Mouse (Mus musculus) 416B (cell line): ENCODE results near the gene Faim.

Source experiments
- DNase-seq: peaks from one replicate; pipeline ENCODE4 v3.0.0; 2011; ENCODE audit warnings: low read depth

The Faim gene

DNA sequence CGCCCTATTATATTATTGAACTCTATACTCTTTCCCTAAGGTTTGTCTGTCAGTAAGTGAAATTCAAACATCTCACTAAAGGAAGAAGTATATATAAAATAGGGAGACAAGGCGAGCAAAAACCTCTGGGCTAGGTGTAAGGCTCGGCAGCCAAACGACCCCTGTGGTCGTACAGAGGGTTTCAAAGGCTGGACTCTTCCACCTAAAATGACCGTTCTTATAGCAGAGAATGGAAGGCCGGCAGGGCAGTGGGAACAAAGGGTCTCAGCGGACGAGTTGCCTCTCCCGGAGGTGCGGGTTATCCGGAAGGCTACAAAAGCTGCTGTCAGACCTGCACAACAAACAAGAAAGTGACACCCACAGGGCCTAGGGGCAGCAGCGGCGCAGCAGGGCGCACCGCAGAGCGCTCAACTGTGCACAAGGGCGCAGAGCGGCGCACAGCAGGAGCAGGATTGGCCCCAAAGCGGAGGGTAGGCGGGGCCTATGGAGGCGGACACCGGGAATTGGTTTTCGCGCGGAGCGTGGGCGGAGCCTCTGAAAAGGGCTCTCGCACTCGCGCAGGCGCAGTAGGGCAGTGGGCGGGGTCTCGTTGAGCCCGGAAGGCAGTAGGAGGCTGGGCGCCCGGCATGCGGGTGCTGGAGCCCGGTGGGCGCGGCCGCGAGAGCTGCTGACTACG, at the start of gene Faim:
Faim (plus strand) TSS at position 574 of the 676 bp plus-strand sequence.
- DNase-seq: peak; percentile 95

GRCm38 (mm10) chr9:98939290-98939689, 46.9 kb upstream of the Faim start:
- DNase-seq: peak; percentile 22

DNA sequence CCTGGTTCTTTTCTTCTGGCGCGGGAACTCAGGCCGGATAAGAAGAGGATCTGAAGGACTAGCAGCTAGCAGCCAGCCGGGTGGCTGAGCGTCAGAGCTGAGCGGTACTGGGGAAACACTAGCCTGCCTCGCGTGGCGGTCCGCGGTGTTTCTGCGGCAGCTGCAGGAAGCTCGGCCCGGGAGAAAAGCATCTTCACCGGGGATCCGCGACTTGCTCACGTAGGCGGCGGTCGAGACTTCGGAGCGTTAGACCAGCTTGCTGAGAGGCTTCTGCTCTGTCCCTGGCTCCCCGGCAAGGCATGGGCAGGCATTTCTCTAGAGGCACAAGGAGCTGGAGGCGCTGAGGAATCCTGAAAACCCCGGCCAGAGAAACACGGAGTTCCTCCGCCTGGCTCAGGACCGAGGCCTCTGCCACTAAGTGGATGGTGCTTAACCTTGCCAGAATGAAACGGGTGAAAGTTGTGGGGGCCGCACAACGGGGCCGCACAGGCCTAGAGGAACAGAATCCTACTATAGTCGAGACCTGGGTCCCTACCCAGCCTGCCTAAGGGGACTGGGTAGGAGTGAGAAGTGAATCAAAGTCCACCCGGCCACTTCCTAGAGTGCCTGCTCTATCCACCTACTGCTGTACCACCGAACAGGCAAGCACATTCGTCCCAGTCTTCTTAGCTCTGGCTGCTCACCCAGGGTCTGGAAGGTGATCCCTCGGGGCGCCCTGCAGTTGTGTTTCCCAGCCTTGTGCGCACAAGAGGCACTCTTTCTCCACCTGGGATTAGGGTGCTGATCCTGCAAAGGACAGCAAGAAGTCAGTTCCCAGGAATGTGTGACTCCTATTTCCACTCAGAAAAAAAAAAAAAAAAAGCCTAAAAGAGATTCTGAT, 33.8 kb upstream of the Faim start:
- no peak for DNase-seq

- no peak for DNase-seq
Observed at GRCm38 (mm10) chr9:98953291-98953690, 32.9 kb upstream of the Faim start.

DNA sequence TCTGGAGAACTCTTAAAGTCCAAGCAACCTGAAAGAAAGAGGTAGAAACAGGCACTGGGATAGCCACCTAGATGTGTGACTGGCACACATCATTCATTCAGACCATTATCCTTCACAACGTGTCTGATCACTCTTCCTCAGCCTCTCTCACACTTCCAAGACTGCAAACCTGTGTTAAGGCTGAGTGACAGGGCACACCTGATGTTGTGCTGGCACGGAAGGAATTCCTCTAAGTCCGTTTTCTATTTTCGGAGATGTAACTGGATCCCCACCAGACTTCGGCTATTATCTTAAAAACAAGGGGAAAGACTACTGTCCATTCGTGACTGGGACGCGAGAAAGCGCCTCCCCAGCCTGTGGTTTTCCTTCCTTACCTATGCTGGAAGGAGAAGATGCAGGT, 32.3 kb upstream of the Faim start:
- DNase-seq: no peak

GRCm38 (mm10) chr9:98954391-98955102, 31.6 kb upstream of the Faim start:
- DNase-seq: no peak

GRCm38 (mm10) chr9:98955103-98955715, 31.0 kb upstream of the Faim start, which contains the start of gene Foxl2:
Gene Foxl2 (plus strand): TSS chr9:98955288.
- DNase-seq: no peak

DNA sequence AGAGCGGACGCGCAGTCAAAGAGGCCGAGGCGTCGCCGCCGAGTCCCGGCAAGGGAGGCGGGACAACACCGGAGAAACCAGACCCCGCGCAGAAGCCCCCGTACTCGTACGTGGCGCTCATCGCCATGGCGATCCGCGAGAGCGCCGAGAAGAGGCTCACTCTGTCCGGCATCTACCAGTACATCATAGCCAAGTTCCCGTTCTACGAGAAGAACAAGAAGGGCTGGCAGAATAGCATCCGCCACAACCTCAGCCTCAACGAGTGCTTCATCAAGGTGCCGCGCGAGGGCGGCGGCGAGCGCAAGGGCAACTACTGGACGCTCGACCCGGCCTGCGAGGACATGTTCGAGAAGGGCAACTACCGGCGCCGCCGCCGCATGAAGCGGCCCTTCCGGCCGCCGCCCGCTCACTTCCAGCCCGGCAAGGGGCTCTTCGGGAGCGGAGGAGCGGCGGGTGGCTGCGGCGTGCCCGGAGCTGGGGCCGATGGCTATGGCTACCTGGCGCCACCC, 30.4 kb upstream of the Faim start:
- DNase-seq: no peak

- no peak for DNase-seq
Observed at GRCm38 (mm10) chr9:98956591-98957381, 29.4 kb upstream of the Faim start.

DNA sequence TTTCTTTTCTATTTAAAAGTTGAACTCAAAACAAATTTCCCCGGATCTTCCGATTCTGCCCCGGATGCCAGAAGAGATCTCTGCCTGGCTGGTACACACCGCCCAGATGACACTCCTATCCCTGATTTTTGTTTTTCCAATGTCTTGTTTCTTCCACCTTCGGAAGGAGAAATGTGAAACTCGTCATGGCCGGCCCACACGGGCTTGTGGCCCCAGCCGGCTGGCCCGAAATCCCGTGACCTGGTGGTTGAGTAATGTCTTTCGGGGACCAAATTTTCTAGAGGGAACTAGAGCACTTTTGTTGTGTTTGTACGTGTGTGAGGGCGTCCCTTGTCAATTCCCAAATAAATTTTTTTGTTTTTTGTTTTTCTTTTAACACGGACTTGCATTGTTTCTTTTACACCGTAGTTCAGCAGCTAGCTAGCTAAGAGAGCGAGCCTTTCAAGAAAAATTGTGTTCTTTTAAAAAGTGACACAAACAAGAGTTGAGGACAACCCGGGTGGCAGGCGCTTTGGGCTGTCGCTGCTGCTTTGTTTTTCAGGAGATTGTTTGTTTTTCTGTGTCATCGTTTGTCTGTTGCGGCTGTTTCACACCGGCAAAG, 28.3 kb upstream of the Faim start:
- DNase-seq: no peak

DNA sequence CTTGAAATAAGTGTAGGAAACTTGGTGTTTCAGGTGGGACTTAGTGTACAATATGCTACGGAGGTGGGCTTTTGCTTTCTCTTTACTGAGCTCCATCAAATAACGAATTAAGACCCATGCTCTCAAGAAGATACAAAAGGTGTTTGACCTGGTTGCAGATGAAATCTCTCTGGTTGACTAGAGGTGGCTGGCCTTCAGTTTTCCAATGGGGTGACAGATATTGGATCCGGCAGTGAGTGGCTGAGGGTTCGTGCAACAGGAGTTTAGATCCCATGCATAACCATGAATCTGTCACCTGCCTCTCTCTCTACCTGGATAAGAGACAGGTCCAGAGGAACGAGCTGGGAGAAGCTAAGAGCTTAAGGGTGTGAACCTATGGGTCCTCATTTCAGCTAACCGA, 27.5 kb upstream of the Faim start:
- no peak for DNase-seq

DNA sequence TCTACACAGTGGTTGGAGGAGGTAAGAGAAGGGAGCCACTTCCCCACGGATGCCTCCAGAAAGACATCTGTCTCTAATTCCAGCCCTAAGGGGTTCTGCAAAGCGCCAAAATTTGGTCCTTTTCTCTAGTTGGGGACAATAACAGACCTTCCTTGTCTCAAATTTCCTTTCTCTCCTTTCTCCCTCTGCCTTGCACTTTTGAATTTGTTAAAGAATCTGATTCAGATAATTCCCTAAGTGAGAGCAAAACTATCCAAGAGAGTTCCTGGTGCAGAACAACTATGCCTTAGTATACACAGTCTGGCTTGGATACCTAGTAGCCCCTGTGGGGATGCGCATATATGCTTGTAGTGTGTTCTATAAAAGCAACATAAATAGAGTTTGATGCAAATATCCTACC, 26.3 kb upstream of the Faim start:
- no peak for DNase-seq

- DNase-seq: peak; percentile 11
Observed at GRCm38 (mm10) chr9:98960348-98960747, 25.8 kb upstream of the Faim start.

- DNase-seq: no peak
Observed at GRCm38 (mm10) chr9:98961591-98962477, 24.3 kb upstream of the Faim start.

DNA sequence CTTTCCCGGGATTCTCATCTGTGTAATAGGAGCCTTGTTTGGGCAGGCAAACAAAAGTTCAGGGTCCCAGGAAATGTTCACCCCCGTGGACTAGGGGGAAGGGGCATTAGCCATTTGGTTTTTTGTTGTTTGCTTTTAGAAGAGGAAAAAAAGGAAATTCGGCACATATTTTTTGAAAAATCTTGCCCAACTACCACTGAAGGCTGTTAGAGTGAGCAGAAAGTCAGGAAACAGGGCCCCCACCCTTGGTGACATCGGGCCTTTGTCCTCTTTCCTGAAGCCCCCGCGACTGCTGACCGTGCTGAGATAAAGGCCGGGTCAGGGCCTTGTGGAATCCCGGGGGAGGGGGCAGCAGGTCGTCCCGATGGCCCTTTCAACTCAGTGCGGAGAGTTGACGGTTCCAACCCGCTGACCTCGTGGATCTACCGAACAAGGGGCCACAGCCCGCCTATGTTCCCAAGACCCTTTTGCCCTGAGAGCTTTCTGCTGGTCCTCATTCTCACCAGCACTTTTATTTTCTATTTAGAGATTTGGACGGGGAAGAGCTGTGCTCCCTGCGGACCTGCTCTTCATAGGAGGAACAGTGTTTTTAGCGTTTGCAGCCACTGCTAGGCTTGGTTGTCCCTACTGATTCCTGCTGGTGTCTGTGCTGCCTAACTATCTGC, 23.6 kb upstream of the Faim start:
- DNase-seq: no peak

DNA sequence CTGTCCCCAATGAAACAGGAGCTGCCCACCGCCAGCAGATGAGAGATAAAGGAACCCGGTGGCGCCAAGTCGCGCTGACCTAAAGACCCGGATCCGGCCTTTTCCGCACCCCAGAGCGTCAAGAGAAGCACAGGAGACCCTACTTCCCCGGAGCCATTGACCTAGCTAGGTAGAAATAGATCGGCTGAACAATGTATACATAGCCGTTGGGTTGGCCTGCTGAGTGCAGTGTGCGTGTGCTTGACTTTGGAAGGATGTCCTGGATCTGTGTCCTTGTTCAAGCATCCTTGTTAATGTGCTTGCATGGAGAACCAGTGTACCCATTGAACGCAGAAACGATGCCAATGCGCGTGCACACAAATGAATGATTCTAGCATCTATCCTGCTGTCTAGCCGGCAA, 22.5 kb upstream of the Faim start:
- DNase-seq: no peak

DNA sequence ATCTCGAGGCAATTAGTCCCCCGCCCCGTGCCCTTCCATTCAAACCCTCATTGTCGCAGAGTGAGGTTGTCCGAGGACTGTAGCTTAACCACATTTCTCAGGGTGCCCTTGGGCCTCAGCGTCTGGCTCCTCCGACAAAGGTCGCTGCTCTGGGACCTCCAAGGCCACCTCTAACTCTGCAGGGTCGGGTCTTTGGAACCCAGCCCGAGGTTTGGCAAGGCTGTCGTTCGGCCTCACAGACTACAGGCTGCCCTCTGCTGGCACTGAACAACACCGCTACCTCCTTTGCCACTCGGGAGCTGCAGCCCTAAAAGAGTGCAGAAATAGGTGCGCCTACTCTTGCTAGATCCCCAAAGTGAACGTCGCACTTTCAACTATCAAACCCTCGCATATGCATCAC, 21.1 kb upstream of the Faim start:
- DNase-seq: no peak

DNA sequence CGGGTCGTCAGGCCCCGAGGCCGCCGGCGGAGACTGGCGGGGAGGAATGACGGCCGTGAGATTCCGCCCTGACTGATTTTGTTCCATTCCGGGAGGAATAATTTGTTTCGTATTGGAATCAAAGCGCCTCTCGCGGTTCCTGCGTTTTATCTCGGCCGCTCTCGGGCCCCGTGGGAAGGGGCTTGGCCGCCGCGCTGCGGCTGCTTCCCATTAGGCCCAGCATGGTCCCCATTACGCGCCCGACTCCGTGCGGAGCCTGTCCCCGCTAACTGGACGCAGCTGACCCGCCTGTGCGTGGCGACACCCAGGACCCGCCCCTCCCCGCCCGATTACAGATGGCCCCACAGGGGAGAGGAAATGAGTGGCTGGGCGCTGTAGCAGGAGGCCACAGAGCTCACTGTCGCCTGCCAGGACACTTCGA, 13.1 kb upstream of the Faim start:
- DNase-seq: no peak

DNA sequence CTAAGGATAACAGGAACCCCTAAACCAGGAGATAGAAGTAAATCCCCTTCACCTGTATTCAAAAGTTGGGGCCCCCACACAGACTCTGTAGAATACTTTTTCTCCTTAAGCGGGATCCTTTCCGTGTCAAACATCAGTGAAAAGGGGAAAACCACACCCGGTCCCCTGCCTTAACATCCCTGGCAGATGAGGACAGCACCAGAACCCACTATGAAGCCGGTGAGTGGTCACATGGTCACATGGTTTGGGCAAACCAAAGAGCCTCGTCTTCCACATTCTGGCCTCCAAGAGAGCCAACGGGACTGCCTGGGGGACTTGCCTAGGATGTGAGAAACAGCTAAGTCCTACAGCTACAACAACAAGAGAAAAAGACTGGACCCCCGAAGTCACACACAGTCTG, 12.6 kb upstream of the Faim start:
- no peak for DNase-seq
